Mouse (Mus musculus) lung, adult 2 months (tissue): ENCODE measurements at regions not wholly inside any gene's neighbourhood (a gene's known extent, or its start where the extent isn't known, plus 50 kb on each side); places are given as distances from the start of the nearest gene placed in this dataset.

Source experiments
- DNase-seq: peaks from one replicate; pipeline ENCODE4 v3.0.0; 2022
- H3K4me1 ChIP-seq: fragments of 200-500 bp; 2 replicates; pipeline ENCODE4 v1.6.1; 2011; ENCODE audit warnings: low read length; ENCODE audit not compliant: control insufficient read depth, insufficient read depth
- H3K4me3 ChIP-seq: fragments of 200-500 bp; replicated peaks from 2 replicates; pipeline ENCODE3; 2011; ENCODE audit warnings: low read depth, mild to moderate bottlenecking, control low read depth, low read length; ENCODE audit errors: extremely low read depth
- CTCF ChIP-seq: fragments of 200-500 bp; IDR thresholded peaks from 2 replicates; pipeline ENCODE4 v1.5.1; 2011; ENCODE audit warnings: mild to moderate bottlenecking, low read length, control low read depth; ENCODE audit not compliant: insufficient read depth
- POLR2A ChIP-seq: fragments of 200-500 bp; IDR thresholded peaks from 2 replicates; pipeline ENCODE4 v1.6.1; 2011; ENCODE audit warnings: low read depth, mild to moderate bottlenecking, control low read depth, low read length, borderline replicate concordance; ENCODE audit errors: extremely low read depth
- WGBS: fragments of 180-500 bp; shearing (Covaris S2); methylation state at CpG from one replicate; pipeline ENCODE4 v1.1.7; 2018; 5-methylcytosine and 5-hydroxymethylcytosine counted together

GRCm38 (mm10) chr2:149768551-149768950 lies 60.5 kb upstream of the Syndig1 start:
- Histone ChIP-seq H3K4me1 (no peaks in the 10 kb centered on the region), H3K4me3 (no peak overlapping the region)
- DNase-seq: no peak
- WGBS: 65% methylated on average over 2 of the region's 2 CpGs
- TF ChIP-seq POLR2A (no peak), CTCF (no peak)

GRCm38 (mm10) chr2:149777316-149777715 lies 51.7 kb upstream of the Syndig1 start:
- H3K4me1 ChIP-seq: no peaks in the 10 kb centered on the region
- 84% methylated on average over 3 of the region's 3 CpGs for WGBS
- no peak overlapping the region for H3K4me3 ChIP-seq
- TF ChIP-seq POLR2A (no peak), CTCF (no peak)
- no peak for DNase-seq
